Mouse (Mus musculus): ENCODE results near the gene Apol6.

DNA sequence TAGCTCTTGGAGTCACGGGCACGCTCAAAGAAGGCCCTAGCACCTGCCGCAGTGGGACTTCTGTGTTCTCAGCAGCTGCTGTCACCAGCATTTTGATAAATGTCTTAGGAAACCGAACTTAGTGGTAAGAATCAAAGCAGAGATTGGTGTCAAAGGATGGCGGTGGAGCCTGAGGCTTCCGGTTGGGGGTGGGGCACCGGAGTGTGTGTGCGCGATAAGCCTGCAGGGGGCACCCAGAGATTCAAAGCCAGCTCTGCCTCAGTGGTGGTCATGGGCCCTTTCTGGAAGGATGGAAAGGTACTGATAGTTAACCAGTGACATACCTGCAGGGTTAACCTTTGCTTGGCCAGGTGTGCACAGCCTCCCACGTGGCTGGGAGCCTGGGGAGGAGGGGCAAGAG, 27.0 kb downstream of the Apol6 start:
- TF ChIP-seq CTCF (IDR thresholded peaks at IDR 0.05; ENCODE audit: control insufficient read depth, insufficient read depth, low read length), result no peak
- no peak for TF ChIP-seq POLR2A (IDR thresholded peaks at IDR 0.05; ENCODE audit: borderline replicate concordance, control insufficient read depth, low read depth, low read length)
